Mouse (Mus musculus): ENCODE data around the gene Jagn1. TPM values are rescaled to one million over a fixed set of nuclear protein-coding genes. Genes with fewer than 3 reads are reported as not detected.

Jagn1 gene
- polyA plus RNA-seq, 1 experiment from 2014 or later = 93.5 TPM

DNA sequence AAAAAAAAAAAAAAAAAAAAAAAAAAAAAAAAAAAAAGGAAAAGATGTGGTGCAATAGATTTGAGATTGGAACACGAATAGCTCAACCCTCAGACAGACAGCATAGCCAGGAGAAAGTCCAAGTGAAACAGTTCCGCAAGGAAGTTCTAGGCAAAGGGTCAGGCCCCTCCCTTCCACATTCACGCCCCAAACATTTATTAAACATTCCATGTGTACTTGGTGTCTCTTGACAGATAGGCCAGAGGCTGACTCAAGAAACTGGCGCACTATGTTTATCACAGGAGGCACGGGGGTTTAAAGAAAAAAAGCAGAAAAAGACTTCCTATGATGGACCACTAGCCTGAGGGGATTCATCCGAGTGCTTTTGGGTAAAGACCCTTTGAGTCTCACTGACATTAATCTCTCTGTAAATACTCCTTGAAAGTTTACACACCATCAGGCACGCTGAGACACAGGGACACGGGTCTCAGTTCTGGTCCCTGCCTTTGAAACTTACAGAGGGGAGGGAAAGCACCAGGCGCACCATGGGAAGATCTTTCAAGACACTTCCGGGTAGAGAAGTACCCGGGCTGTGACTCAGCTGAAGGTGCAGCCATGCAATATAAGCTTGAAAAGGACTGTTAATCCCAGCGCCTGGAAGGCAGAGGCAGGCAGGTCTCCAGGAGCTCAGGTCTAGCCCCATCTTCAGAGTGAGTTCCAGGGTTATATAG is 3.5 kb upstream of the Jagn1 start:
- H3K4me3 ChIP-seq = no peak overlapping the region
- H3K9me3 ChIP-seq (replicated peaks) = no peaks in the 10 kb centered on the region
- no peaks in the 10 kb centered on the region for H3K36me3 ChIP-seq
- no peaks in the 10 kb centered on the region for H3K27me3 ChIP-seq (ENCODE audit: low read depth, poor library complexity, severe bottlenecking)
- no peak for DNase-seq (ENCODE audit: low spot score)
- H3K27ac ChIP-seq (replicated peaks) = no peak overlapping the region
- peaks cover 18% of the 10 kb centered on the region for H3K4me1 ChIP-seq
- 62% methylated on average over 12 of the region's 12 CpGs for WGBS

DNA sequence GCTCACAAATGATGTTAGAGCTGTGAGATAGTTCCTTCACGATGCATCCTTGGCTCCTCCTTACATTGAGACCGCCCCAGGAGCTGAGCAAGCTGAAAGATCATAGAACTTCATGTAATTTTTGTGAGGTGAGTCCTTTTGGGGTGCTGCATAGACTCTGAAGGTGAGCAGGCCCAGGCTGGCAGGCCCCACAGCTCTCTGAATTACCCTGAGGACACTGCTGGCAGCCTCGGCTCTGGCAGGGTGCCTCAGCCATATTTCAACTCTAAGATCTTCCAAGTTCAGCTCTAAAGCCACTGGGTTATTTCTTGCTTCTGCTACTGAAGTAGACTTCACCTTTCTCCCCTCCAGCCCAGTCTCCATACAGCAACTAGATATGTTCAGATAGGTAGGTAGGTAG is 1.7 kb upstream of the Jagn1 start:
- H3K27ac ChIP-seq (replicated peaks) = no peak overlapping the region
- DNase-seq (ENCODE audit: low spot score) = no peak
- WGBS = 79% methylated on average over 3 of the region's 3 CpGs

DNA sequence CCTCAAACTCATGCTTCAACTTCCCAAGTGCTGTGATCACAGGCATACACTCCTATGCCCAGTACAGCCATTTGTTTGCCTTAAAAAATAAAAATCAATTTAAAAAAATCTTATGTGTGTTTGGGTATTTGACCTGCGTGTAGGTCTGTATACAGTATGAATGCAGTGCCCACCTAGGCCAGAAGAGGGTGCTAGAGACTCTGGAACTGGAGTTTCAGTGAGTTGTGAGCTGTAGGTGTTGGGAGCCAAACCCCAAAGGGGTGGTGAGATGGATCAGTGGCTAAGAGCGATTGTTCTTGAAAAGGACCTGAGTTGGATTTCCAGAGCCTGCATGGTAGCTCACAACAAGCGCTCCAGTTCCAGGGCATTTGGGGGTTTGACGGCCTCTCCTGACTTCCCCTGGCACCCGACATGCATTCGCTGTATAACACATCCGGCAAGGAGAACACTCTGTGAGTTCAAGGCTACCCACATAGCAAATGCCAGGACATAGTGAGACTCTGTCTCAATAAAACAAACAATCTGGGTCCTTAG is 1.2 kb upstream of the Jagn1 start:
- no peaks in the 10 kb centered on the region for H3K9me3 ChIP-seq (replicated peaks)
- H3K27me3 ChIP-seq (ENCODE audit: low read depth, poor library complexity, severe bottlenecking) = no peaks in the 10 kb centered on the region
- H3K4me1 ChIP-seq = peaks cover 18% of the 10 kb centered on the region
- DNase-seq (ENCODE audit: low spot score) = peak; percentile 74
- no peak overlapping the region for H3K27ac ChIP-seq (replicated peaks)
- 53% methylated on average over 7 of the region's 7 CpGs for WGBS
- no peak overlapping the region for H3K4me3 ChIP-seq
- H3K36me3 ChIP-seq = peaks cover 9% of the 10 kb centered on the region

More for the DNA sequence above, 1.7 kb upstream of the Jagn1 start:
- Histone ChIP-seq H3K4me1 (peaks cover 18% of the 10 kb centered on the region), H3K4me3 (no peak overlapping the region), H3K36me3 (peaks cover 5% of the 10 kb centered on the region), H3K27me3 (ENCODE audit: low read depth, poor library complexity, severe bottlenecking) (no peaks in the 10 kb centered on the region), H3K9me3 (replicated peaks) (no peaks in the 10 kb centered on the region)

DNA sequence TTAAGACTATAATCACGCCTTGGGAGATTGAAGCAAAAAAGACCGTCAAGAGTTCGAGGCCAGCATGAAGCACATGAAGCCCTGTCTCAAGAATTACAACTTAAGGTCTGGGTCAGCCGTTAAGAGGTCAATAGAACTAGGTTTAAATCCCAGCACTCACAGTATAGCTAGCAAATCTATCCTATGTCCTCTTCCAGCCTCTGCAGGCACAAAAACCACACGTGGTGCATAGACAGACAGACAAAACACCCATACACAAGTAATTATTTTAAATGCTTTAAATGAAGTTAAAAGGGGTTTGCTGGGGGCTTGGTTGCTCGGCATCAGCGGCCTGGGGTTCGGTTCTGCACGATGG is 305 bp upstream of the Jagn1 start:
- Histone ChIP-seq H3K4me1 (peaks cover 18% of the 10 kb centered on the region), H3K27ac (replicated peaks) (peak overlapping the region; percentile 90), H3K36me3 (peaks cover 18% of the 10 kb centered on the region), H3K4me3 (peak overlapping the region; percentile 90), H3K9me3 (replicated peaks) (no peaks in the 10 kb centered on the region), H3K27me3 (ENCODE audit: low read depth, poor library complexity, severe bottlenecking) (no peaks in the 10 kb centered on the region)
- no peak for DNase-seq (ENCODE audit: low spot score)
- WGBS = 44% methylated on average over 9 of the region's 9 CpGs

DNA sequence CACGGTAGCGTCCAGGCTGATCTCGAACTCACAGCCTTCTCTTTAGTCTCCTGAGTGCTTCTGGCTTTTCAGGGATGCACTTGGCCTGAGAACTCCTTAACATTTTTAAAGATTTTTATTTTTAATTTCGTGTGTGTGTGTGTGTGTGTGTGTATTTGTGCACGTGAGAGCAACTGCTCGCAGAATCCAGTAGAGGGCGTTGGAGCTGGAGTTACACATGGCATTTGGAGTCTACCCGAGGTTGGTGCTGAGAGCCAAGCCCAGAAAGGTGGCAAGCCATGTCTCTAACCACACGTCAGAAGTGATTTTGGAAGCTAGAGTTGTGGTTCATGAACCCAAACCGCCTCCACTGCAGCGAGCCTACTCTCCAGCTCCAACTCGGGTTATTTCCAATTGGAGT is 722 bp downstream of the Jagn1 start:
- peaks cover 18% of the 10 kb centered on the region for H3K4me1 ChIP-seq
- no peaks in the 10 kb centered on the region for H3K27me3 ChIP-seq (ENCODE audit: low read depth, poor library complexity, severe bottlenecking)
- H3K4me3 ChIP-seq = peak overlapping the region; percentile 90
- H3K27ac ChIP-seq (replicated peaks) = peak overlapping the region; percentile 90
- DNase-seq (ENCODE audit: low spot score) = no peak
- peaks cover 28% of the 10 kb centered on the region for H3K36me3 ChIP-seq
- 52% methylated on average over 12 of the region's 12 CpGs for WGBS
- H3K9me3 ChIP-seq (replicated peaks) = no peaks in the 10 kb centered on the region

DNA sequence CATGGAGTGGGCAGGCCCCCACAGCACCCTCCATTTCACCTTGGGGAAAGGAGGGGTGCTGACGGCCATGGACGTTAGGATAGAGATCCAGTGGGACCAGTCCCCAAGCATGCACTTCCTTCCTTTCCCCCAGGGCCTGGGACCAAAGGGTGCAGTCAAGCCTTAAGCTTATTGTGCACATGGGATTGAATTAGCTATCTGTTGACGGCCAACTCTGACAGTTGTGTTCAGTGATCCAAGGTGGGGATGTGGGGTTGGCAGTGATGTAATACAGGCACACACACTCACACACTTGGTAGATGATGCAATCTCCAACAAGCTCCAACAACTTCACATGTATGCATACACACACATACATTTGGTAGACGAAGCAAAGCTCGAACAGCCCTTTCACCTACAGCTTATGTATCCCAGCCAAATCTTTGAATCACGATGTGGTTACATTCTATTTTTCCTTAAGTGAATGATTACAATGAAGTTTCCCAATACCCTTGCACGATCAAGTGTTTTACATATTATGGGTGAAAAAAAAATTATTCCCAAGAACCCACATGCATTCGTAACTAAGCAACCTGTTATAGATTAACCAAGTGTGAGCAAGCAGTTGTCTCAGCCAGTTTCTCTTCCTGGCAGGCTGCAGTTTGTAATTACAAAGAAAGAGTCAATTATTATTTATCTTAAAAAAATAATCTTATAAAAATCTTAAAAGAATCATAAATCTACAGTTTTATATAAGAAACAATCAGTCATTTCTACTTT is 2.0 kb downstream of the Jagn1 start:
- WGBS = 90% methylated on average over 8 of the region's 8 CpGs
- Histone ChIP-seq H3K27ac (replicated peaks) (no peak overlapping the region), H3K36me3 (peaks cover 40% of the 10 kb centered on the region), H3K27me3 (ENCODE audit: low read depth, poor library complexity, severe bottlenecking) (no peaks in the 10 kb centered on the region), H3K4me1 (peaks cover 18% of the 10 kb centered on the region), H3K4me3 (no peak overlapping the region), H3K9me3 (replicated peaks) (no peaks in the 10 kb centered on the region)
- DNase-seq (ENCODE audit: low spot score) = no peak

DNA sequence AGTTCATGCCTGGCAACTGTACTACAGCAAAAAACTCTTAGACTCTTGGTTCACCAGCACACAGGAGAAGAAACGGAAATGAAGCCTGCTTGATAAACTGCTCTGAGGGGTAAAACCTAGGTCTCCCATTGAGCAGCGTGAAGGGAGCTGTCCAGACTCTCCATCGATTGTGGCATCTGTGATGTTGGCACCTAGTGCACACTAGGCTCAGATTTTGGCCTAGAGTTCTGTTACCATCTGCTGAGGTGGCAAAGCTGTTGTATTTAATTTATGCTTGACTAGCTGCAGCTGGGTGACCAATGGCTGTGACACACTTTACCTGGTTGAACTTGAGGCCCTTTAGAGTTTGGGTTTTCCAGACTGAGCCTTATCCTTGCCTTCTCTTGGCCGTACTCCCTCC is 5.3 kb downstream of the Jagn1 start:
- Histone ChIP-seq H3K27ac (replicated peaks) (no peak overlapping the region), H3K27me3 (ENCODE audit: low read depth, poor library complexity, severe bottlenecking) (no peaks in the 10 kb centered on the region), H3K4me1 (peaks cover 12% of the 10 kb centered on the region), H3K36me3 (peaks cover 44% of the 10 kb centered on the region), H3K4me3 (no peak overlapping the region), H3K9me3 (replicated peaks) (no peaks in the 10 kb centered on the region)
- WGBS = 95% methylated on average over 4 of the region's 4 CpGs
- DNase-seq (ENCODE audit: low spot score) = no peak

DNA sequence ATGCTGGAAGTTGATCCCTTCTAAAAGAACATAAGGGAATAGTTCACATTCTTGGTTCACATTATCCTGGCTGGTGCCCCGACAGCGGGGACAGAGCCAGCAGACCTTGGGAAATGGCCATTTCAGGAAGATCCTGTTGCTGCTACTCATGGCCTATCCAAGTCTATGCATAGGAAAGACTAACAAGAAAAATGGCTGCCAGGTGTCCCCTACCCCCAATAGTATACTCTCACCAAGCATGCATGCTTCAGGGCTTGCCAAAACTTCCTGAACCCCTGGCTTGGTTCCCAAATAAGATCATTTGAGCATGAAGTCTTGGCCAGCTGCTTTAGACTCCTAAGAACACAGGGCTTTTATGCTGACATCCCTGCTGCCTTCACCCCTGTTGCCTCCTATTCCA is 9.5 kb downstream of the Jagn1 start:
- Histone ChIP-seq H3K27me3 (ENCODE audit: low read depth, poor library complexity, severe bottlenecking) (no peaks in the 10 kb centered on the region), H3K4me1 (no peaks in the 10 kb centered on the region), H3K27ac (replicated peaks) (no peak overlapping the region), H3K36me3 (peaks cover 29% of the 10 kb centered on the region), H3K4me3 (no peak overlapping the region), H3K9me3 (replicated peaks) (no peaks in the 10 kb centered on the region)
- 96% methylated on average over 2 of the region's 2 CpGs for WGBS
- no peak for DNase-seq (ENCODE audit: low spot score)

DNA sequence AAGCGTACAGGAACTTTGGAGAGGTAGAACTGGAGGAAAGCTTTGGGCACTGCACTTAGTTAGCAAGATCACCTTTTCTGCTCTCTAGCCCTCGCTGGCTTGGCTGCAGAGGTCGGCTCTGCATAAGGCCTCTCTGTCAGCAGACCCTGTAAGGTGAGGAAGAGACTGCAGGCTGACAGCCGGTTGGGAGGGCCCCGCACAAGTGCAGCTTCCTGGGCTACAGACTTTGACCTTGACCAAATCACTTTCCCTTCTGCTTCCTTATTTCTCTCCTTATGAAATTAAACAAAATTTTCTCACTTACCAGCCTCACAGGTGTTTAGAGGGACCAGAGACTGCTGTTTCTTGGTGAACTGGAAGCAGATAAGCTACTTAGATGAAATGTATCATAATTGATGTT is 12.6 kb downstream of the Jagn1 start:
- no peaks in the 10 kb centered on the region for H3K27me3 ChIP-seq (ENCODE audit: low read depth, poor library complexity, severe bottlenecking)
- no peaks in the 10 kb centered on the region for H3K9me3 ChIP-seq (replicated peaks)
- H3K4me1 ChIP-seq = no peaks in the 10 kb centered on the region
- H3K27ac ChIP-seq (replicated peaks) = no peak overlapping the region
- DNase-seq (ENCODE audit: low spot score) = no peak
- no peak overlapping the region for H3K4me3 ChIP-seq
- WGBS = 74% methylated on average over 5 of the region's 5 CpGs
- no peaks in the 10 kb centered on the region for H3K36me3 ChIP-seq

DNA sequence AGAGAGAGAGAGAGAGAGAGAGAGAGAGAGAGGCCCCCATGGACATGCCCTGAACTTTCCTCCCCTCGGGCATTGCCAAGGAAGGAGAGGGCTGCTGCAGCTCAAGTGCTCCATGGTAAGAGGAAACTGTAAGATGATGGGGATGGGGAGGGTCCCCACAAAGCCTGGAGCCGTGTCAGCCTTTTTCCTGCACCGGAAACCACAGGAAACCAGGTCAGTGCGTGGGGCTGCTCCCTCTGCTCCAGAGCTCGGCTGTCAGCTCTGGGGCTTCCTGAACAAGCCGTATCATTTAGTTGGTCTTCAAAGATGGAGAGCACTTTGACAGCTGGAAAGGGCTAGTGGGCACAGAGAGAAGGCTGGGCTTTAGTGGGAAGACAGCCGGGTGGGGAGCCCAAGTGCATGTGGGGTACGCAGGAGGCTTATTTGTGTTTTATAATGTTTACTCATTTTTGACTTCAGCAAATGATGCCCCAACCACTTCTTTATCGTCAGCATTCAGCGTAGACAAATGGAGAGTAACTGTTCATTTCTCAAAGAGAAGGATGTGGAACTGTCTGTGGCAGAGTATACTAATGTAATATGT is 15.7 kb downstream of the Jagn1 start, which contains the start of gene Il17re:
Gene Il17re (plus strand): TSS at position 533 of the 583 bp plus-strand sequence.
- 81% methylated on average over 10 of the region's 10 CpGs for whole genome bisulfite sequencing
- DNase-seq (ENCODE audit: low spot score) = no peak
- 0 out of 2 replicates have a peak within 1 kb of the TSS, but pooled peaks have one; percentile 3 for H3K27ac ChIP-seq (replicated peaks)
- H3K36me3 ChIP-seq = no peaks in the 10 kb centered on the region
- no peaks in the 10 kb centered on the region for H3K9me3 ChIP-seq (replicated peaks)
- no peaks in the 10 kb centered on the region for H3K27me3 ChIP-seq (ENCODE audit: low read depth, poor library complexity, severe bottlenecking)
- H3K4me3 ChIP-seq = no peak within 1 kb of the TSS
- H3K4me1 ChIP-seq = no peaks in the 10 kb centered on the region

DNA sequence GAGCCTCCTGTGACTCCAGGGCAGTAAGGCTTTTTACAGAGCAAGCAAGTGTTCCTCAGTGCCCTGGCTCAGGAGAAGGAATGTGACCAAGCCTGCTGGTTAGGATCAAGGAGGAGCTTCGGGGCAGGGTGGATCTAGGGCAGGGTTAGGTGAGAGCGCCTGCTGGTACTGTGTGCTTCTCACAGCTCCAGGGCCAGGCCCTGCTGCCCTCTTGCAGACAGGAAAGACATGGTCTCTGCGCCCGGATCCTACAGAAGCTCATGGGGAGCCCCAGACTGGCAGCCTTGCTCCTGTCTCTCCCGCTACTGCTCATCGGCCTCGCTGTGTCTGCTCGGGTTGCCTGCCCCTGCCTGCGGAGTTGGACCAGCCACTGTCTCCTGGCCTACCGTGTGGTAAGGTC is 16.3 kb downstream of the Jagn1 start:
- Histone ChIP-seq H3K4me1 (no peaks in the 10 kb centered on the region), H3K4me3 (no peak overlapping the region), H3K27me3 (ENCODE audit: low read depth, poor library complexity, severe bottlenecking) (no peaks in the 10 kb centered on the region), H3K36me3 (no peaks in the 10 kb centered on the region), H3K27ac (replicated peaks) (0 out of 2 replicates have a peak overlapping the region, but pooled peaks have one; percentile 3), H3K9me3 (replicated peaks) (no peaks in the 10 kb centered on the region)
- no peak for DNase-seq (ENCODE audit: low spot score)
- 74% methylated on average over 10 of the region's 10 CpGs for WGBS

DNA sequence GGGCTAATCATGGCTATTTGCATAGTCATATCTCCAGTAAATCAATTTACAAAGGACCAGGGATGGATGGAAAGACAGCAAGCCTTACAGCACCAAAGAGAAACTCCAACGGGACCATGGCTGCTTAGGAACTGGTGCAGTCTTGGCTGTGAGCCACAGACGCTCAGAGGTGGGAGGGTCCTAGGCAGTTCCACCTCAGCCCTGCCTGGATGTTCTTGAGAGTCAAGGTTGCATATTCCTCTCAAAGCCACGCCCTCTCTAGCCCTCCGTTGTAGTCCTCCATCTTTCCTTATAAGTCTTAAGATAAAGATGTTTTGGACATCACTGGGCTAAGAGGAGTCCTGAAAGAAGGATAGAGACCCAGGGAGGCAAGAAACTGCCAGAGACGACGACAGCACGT is 21.7 kb downstream of the Jagn1 start:
- H3K4me1 ChIP-seq = peaks cover 9% of the 10 kb centered on the region
- H3K27ac ChIP-seq (replicated peaks) = no peak overlapping the region
- no peaks in the 10 kb centered on the region for H3K36me3 ChIP-seq
- DNase-seq (ENCODE audit: low spot score) = no peak
- H3K4me3 ChIP-seq = no peak overlapping the region
- peaks cover 11% of the 10 kb centered on the region; the same call in 1 of the 2 replicates for H3K27me3 ChIP-seq (ENCODE audit: low read depth, poor library complexity, severe bottlenecking)
- 66% methylated on average over 7 of the region's 7 CpGs for WGBS
- H3K9me3 ChIP-seq (replicated peaks) = no peaks in the 10 kb centered on the region

DNA sequence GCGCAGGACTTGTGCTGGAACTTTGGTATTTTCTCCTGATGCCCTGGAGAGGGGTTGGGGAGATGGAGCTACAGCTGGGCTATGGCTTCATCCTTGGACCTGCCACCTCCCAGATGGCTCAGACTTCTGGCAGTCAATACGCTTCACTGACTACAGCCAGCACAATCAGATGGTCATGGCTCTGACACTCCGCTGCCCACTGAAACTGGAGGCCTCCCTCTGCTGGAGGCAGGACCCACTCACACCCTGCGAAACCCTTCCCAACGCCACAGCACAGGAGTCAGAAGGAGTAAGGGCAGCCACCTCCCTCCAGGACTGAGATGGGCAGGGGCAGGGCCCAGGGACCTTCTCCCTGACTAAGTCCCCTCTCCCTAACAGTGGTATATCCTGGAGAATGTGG is 23.2 kb downstream of the Jagn1 start:
- H3K27me3 ChIP-seq (ENCODE audit: low read depth, poor library complexity, severe bottlenecking) = peaks cover 27% of the 10 kb centered on the region
- H3K27ac ChIP-seq (replicated peaks) = no peak overlapping the region
- DNase-seq (ENCODE audit: low spot score) = no peak
- H3K4me1 ChIP-seq = peaks cover 19% of the 10 kb centered on the region
- no peaks in the 10 kb centered on the region for H3K9me3 ChIP-seq (replicated peaks)
- 62% methylated on average over 5 of the region's 5 CpGs for WGBS
- no peaks in the 10 kb centered on the region for H3K36me3 ChIP-seq
- no peak overlapping the region for H3K4me3 ChIP-seq

All from midbrain, embryonic 10.5 days (tissue).